Mouse (Mus musculus): ENCODE measurements around the gene Nr4a3.

- no peak for TF ChIP-seq CTCF (IDR thresholded peaks at IDR 0.05; ENCODE audit: insufficient read depth, low read depth, low read length)
- no peak for TF ChIP-seq POLR2A (IDR thresholded peaks at IDR 0.05; ENCODE audit: insufficient read depth, low read depth, low read length)
Measured at GRCm38 (mm10) chr4:48124416-48124772, 79.4 kb downstream of the Nr4a3 start.
